Mouse (Mus musculus) ES-Bruce4 (cell line): ENCODE measurements at regions not wholly inside any gene's neighbourhood (a gene's known extent, or its start where the extent isn't known, plus 50 kb on each side); places are given as distances from the start of the nearest gene placed in this dataset.

Experiments
- CTCF ChIP-seq: IDR thresholded peaks from one replicate; pipeline ENCODE4 v1.8.1; 2011; ENCODE audit warnings: low read depth, low read length
- POLR2A ChIP-seq: IDR thresholded peaks from one replicate; pipeline ENCODE4 v1.8.1; 2011; ENCODE audit warnings: low read length; ENCODE audit not compliant: insufficient read depth

- no peak for TF ChIP-seq POLR2A
- no peak for TF ChIP-seq CTCF
These were observed 450.7 kb upstream of the Cwc22 start for GRCm38 (mm10) chr2:78396924-78397323.
